Mouse (Mus musculus) small intestine, adult 2 months (tissue): Measurements from ENCODE around the gene Hoxd9. TPM values are rescaled to one million over a fixed set of nuclear protein-coding genes. Genes with fewer than 3 reads are reported as not detected.

Source experiments
- H3K27ac ChIP-seq: fragments of 200-500 bp; 2 replicates; pipeline ENCODE4 v1.5.1; 2012; ENCODE audit warnings: low read depth, low read length, control low read depth, inconsistent platforms; ENCODE audit not compliant: insufficient read depth
- H3K27me3 ChIP-seq: fragments of 200-500 bp; 2 replicates; pipeline ENCODE4 v1.6.1; 2012; ENCODE audit warnings: mild to moderate bottlenecking, moderate library complexity, low read length, inconsistent platforms; ENCODE audit not compliant: control insufficient read depth, insufficient read depth
- H3K36me3 ChIP-seq: fragments of 200-500 bp; 2 replicates; pipeline ENCODE4 v1.6.1; 2012; ENCODE audit warnings: mild to moderate bottlenecking, low read length, control low read depth, inconsistent platforms; ENCODE audit not compliant: control insufficient read depth, insufficient read depth
- H3K4me1 ChIP-seq: fragments of 200-500 bp; 2 replicates; pipeline ENCODE4 v1.6.1; 2012; ENCODE audit warnings: low read length, inconsistent platforms, mixed read lengths; ENCODE audit not compliant: control insufficient read depth, insufficient read depth, insufficient read length
- H3K4me3 ChIP-seq: fragments of 200-500 bp; 2 replicates; pipeline ENCODE4 v1.5.1; 2012; ENCODE audit warnings: low read depth, mild to moderate bottlenecking, control low read depth, inconsistent platforms, low read length, moderate library complexity
- CTCF ChIP-seq: fragments of 200-500 bp; IDR thresholded peaks from 2 replicates; pipeline ENCODE4 v1.5.1; 2012; ENCODE audit warnings: low read depth, mild to moderate bottlenecking, control low read depth, inconsistent platforms, low read length, moderate library complexity, mixed read lengths; ENCODE audit not compliant: insufficient replicate concordance, insufficient read length; ENCODE audit errors: extremely low read depth
- POLR2A ChIP-seq: fragments of 200-500 bp; IDR thresholded peaks from 2 replicates; pipeline ENCODE4 v1.6.1; 2012; ENCODE audit warnings: low read depth, mild to moderate bottlenecking, control low read depth, inconsistent platforms, low read length, moderate library complexity
- WGBS: fragments of 180-500 bp; shearing (Covaris S2); methylation state at CpG from one replicate; pipeline ENCODE4 v1.1.7; 2018; 5-methylcytosine and 5-hydroxymethylcytosine counted together
- polyA plus RNA-seq: library from polyadenylated mRNA; depleted of rRNA; stranded (reverse); fragments of >200 nt; gene quantifications from 2 replicates; pipeline ENCODE4 v1.2.3, GENCODE M21; 2012

Gene Hoxd9
- polyA plus RNA-seq, 1 experiment = 0.34 TPM

DNA sequence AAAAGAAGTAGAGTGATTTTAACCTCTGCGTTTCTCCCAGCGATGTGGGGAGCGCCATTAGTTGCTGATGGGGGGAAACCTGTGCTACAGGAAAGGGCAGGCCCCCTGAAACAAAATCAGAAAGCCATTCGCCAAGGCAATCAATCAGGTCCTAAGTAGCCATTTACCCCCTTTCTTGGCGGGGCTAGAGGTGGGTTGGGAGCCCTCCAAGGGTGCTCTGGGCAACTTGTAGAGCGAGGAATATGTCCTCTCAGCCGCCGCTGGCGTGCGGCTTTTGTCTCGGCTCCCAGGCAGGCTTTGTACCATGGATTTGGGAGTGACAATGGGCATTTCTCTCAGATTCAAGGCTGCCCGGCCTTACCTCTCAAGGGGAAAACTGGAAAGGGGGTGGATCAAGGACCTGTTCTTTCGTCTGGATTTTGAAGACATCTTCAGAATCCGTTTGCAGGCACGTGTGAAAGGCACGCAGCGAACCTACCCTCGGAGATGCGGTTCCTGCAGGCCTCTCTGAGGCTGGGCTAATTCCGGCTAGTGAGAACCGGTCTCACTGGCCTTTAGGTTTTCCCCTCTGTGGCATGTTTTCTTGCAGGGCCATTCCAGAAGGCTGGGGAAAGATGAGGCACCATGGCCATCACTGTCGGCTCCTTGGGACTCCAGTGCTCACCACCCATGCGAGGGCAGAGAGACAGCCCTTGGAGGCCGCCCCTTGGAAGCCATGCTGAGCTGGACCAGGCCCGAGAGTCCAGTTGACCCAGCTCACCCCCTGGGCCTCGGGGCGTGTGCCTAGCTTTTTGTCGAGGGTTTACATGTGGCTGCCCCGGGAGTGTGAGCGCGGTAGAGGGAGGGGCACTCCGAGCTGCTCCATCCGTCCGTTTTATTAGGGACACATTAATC lies 838 bp upstream of the Hoxd9 start:
- 7% methylated on average over 34 of the region's 34 CpGs for WGBS
- H3K4me3 ChIP-seq = no peak overlapping the region
- H3K27me3 ChIP-seq = peaks cover 91% of the 10 kb centered on the region
- H3K36me3 ChIP-seq = no peaks in the 10 kb centered on the region
- H3K27ac ChIP-seq = no peak overlapping the region
- TF ChIP-seq POLR2A (no peak), CTCF (no peak)
- peaks cover 5% of the 10 kb centered on the region for H3K4me1 ChIP-seq

DNA sequence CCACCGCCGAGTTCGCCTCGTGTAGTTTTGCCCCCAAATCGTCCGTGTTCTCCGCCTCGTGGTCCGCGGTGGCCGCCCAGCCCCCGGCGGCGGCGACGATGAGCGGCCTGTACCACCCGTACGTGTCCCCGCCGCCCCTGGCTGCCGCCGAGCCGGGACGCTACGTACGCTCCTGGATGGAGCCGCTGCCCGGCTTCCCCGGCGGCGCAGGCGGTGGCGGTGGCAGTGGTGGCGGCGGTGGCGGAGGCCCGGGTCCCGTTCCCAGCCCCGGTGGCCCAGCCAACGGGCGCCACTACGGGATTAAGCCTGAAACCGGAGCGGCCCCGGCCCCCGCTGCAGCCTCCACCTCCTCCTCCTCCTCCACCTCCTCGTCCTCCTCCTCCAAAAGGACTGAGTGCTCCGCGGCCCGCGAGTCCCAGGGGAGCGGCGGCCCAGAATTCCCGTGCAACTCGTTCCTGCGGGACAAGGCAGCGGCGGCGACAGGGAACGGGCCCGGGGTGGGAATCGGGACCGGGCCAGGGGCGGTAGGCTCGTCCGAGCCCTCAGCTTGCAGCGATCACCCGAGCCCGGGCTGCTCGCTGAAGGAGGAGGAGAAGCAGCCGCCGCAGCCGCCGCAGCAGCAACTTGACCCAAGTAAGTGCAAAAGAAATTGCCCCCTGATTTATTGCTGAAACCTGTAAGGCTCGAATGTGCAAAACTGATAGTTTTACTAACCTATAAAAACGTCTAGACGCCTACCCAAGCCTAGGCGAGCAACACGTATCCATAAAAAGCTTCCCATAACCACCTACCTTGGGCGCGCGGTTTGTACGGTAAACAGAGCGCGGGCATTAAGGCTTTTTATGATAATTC lies 900 bp downstream of the Hoxd9 start:
- 3% methylated on average over 83 of the region's 86 CpGs for WGBS
- Histone ChIP-seq H3K4me3 (peak overlapping the region; percentile 62), H3K27ac (no peak overlapping the region), H3K27me3 (peaks cover 82% of the 10 kb centered on the region), H3K36me3 (no peaks in the 10 kb centered on the region), H3K4me1 (peaks cover 5% of the 10 kb centered on the region)
- no peak for TF ChIP-seq CTCF

DNA sequence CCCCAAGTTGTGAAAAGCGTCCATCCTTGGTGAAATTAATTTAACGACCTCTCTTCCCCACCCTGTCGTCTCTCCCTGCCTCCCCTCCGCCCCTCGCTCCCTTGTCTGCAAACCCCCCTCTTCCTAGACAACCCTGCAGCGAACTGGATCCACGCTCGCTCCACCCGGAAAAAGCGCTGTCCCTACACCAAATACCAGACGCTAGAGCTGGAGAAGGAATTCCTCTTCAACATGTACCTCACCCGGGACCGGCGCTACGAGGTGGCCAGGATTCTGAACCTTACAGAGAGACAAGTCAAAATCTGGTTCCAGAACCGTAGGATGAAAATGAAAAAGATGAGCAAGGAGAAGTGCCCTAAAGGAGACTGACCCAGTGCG lies 1.5 kb downstream of the Hoxd9 start:
- Histone ChIP-seq H3K4me3 (no peak overlapping the region), H3K27ac (no peak overlapping the region)
- 9% methylated on average over 17 of the region's 17 CpGs for WGBS

DNA sequence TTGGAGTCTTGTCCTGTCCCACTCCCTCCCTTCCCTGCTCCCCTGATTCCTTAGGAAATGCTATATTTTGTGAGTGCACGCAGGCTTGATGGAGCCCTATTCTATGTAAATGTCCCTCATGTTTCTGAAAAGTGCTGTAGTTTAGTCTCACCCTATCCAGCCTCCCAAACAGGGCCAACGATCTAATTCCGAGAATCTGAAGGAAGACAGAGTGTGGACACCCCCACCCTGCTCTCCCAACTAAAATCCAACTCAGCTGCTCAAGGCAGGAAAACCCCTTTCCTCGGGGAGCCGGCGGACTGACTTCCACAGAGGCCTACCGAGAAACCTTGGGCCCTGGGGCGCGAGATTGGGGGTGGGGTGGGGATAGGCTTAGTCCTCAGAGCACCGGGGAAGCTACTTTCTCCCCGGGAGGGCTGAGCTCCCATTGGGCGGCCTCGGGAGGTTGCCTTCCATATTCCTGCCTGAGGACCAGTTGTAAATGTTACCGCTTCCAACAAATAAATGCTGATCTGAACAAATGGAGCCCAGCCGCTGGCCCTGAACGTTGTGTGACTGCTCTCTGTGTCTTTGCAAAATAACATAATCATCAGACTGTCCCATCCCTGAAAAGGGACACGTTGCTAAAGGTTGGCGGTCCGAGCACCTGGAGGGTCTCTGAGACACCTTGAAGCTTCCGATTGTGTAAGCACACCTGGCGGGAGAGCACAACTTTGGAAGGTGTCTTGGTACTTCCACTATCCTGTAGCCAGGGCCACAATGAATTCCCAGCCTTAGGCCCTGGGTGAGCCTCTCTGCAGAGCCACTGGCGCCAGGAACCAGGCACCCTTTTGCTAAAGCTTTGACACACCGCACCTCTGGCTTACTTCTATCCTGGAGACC lies 2.4 kb downstream of the Hoxd9 start:
- TF ChIP-seq CTCF = no peak
- TF ChIP-seq POLR2A = no peak
- H3K4me3 ChIP-seq = no peak overlapping the region
- H3K4me1 ChIP-seq = peaks cover 10% of the 10 kb centered on the region
- 17% methylated on average over 23 of the region's 23 CpGs for WGBS
- H3K36me3 ChIP-seq = no peaks in the 10 kb centered on the region
- H3K27ac ChIP-seq = no peak overlapping the region
- H3K27me3 ChIP-seq = peaks cover 85% of the 10 kb centered on the region

More for the DNA sequence above, 1.5 kb downstream of the Hoxd9 start:
- H3K27me3 ChIP-seq = peaks cover 82% of the 10 kb centered on the region
- H3K4me1 ChIP-seq = peaks cover 5% of the 10 kb centered on the region
- TF ChIP-seq CTCF = no peak
- no peak for TF ChIP-seq POLR2A
- no peaks in the 10 kb centered on the region for H3K36me3 ChIP-seq

GRCm38 (mm10) chr2:74700546-74701112 lies 3.1 kb downstream of the Hoxd9 start:
- H3K4me3 ChIP-seq = no peak overlapping the region
- H3K4me1 ChIP-seq = peaks cover 11% of the 10 kb centered on the region

DNA sequence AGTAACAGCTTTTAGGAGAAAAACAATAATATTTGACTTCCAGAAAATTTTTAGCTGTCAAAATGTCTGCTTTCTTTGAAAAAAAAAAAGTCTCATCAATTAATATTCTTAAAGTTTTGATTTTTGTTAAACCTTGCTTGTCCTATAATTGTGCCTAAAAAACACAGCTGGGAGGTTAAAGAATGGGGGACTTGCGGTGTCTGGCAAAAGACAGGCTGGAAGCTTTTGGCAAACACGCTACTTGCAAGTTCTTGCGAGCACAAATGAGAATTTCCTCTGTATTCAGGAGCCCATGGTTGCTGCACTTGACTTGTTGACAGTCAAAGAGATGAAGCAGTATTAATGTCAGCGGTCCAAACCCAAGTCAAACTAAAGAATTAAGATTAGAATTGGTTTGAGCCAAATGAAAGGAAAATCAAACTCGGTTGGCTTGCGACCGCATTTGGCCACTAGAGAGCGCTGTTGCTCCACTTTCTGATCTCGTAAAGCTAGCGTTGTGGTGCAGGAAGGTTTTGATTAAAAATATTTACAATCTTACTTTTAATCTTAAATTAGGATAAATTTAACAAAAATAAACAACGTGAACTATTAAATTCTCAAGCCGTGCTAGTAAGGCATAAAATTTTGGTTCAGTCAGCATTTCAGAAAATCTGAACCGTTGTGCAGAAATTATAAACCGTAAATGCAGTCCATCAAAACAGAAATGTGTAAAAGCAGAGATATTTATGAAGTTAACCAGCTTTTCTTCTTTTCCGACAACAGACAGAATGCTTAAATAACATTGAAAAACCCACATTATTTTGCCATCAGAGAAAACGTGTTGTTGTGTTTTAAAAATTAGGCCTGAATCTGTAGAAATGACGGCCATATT lies 4.7 kb downstream of the Hoxd9 start:
- Histone ChIP-seq H3K36me3 (no peaks in the 10 kb centered on the region), H3K27me3 (peaks cover 82% of the 10 kb centered on the region), H3K27ac (no peak overlapping the region), H3K4me3 (no peak overlapping the region), H3K4me1 (peaks cover 11% of the 10 kb centered on the region)
- 17% methylated on average over 17 of the region's 17 CpGs for WGBS
- TF ChIP-seq POLR2A = no peak
- peak; percentile 86; the same call in 1 of the 2 replicates for TF ChIP-seq CTCF

More at GRCm38 (mm10) chr2:74700546-74701112, 3.1 kb downstream of the Hoxd9 start:
- no peak overlapping the region for H3K27ac ChIP-seq
- peaks cover 86% of the 10 kb centered on the region for H3K27me3 ChIP-seq
- TF ChIP-seq CTCF (no peak; the same call in 1 of the 2 replicates), POLR2A (no peak)
- 10% methylated on average over 22 of the region's 22 CpGs for WGBS
- no peaks in the 10 kb centered on the region for H3K36me3 ChIP-seq
